Mouse (Mus musculus) spleen, adult 2 months (tissue): Measurements from ENCODE around the gene Pla2g12a.

Experiments
- CTCF ChIP-seq: fragments of 200-500 bp; IDR thresholded peaks from 2 replicates; pipeline ENCODE4 v1.5.1; 2011; ENCODE audit warnings: mild to moderate bottlenecking, inconsistent platforms; ENCODE audit not compliant: insufficient read depth, insufficient read length, insufficient replicate concordance; ENCODE audit errors: extremely low read depth
- POLR2A ChIP-seq: fragments of 200-500 bp; IDR thresholded peaks from 2 replicates; pipeline ENCODE4 v1.6.1; 2011; ENCODE audit warnings: low read depth, low read length, inconsistent platforms

DNA sequence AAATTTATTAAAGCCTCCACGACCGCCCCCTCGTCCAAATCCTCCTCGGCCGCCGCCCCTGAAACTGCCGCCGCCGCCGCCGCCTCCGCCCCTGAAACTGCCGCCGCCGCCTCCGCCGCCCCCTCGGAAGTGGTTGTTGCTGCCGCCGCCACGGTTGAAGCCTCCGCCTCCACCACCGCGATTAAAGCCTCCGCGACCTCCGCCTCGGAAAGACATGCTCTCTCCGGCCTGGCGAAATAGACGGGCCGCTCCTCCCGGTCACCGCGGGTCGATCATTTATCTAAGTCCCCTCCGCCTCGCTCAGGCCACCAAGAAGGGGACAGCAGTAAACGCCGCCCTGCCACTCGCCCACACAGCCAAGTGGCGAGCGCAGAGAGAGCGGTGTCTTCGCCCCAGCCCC is 47.8 kb upstream of the Pla2g12a start:
- TF ChIP-seq POLR2A: no peak
- TF ChIP-seq CTCF: no peak
